Mouse (Mus musculus) CD8-positive naive resting alpha-beta T cell, adult 57 days (primary cell): ENCODE measurements around the gene Rnf181. TPM values are rescaled to one million over a fixed set of nuclear protein-coding genes. Genes with fewer than 3 reads are reported as not detected.

ENCODE experiments used
- total RNA-seq: library from RNA; stranded (reverse); gene quantifications from one replicate; pipeline ENCODE4 v1.2.4, GENCODE M21; 2023

Gene Rnf181
- 72.8 TPM for total RNA-seq

GRCm38 (mm10) chr6:72366844-72367443, at the start of gene Rnf181:
Rnf181 (minus strand) TSS chr6:72366956.

GRCm38 (mm10) chr6:72414076-72414756, 47.5 kb upstream of the Rnf181 start, which contains the start of gene Ggcx:
Ggcx (plus strand) TSS chr6:72414308.

GRCm38 (mm10) chr6:72389941-72390771, 23.4 kb upstream of the Rnf181 start, which contains the start of gene Vamp8:
Vamp8 (minus strand) TSS chr6:72390703.

GRCm38 (mm10) chr6:72380131-72380770, 13.5 kb upstream of the Rnf181 start, which contains the start of gene Vamp5:
Vamp5 (minus strand) TSS chr6:72380468.

GRCm38 (mm10) chr6:72355066-72355911, 11.5 kb downstream of the Rnf181 start, which contains the start of gene Tmem150a:
Tmem150a (plus strand) TSS chr6:72355447.

GRCm38 (mm10) chr6:72347166-72347941, 19.4 kb downstream of the Rnf181 start, which contains the start of gene 0610030E20Rik:
0610030E20Rik (plus strand) TSS chr6:72347317.

GRCm38 (mm10) chr6:72345074-72345567, 21.6 kb downstream of the Rnf181 start, which contains the start of gene Usp39:
Usp39 (minus strand) TSS chr6:72345184.

Other genes with a start within 250 kb of the Rnf181 start
- gene Atoh8, start 131.4 kb downstream of the Rnf181 start, total RNA-seq: not detected
- gene Sftpb, start 62.3 kb downstream of the Rnf181 start, total RNA-seq: not detected
- gene Usp39, start 21.8 kb downstream of the Rnf181 start, total RNA-seq: 36.6 TPM
- gene 0610030E20Rik, start 19.6 kb downstream of the Rnf181 start, total RNA-seq: 33.6 TPM
- gene Tmem150a, start 11.5 kb downstream of the Rnf181 start, total RNA-seq: 2.4 TPM
- gene Vamp5, start 13.5 kb upstream of the Rnf181 start, total RNA-seq: 9.8 TPM
- gene Vamp8, start 23.7 kb upstream of the Rnf181 start, total RNA-seq: 60.7 TPM
- gene Ggcx, start 47.4 kb upstream of the Rnf181 start, total RNA-seq: 19.6 TPM
- 238 TPM for gene Mat2a, start 72.6 kb upstream of the Rnf181 start, total RNA-seq
- not detected for gene Sh2d6, start 154.8 kb upstream of the Rnf181 start, total RNA-seq
- gene Capg, start 177.4 kb upstream of the Rnf181 start, total RNA-seq: 33.5 TPM
- gene Elmod3, start 231.5 kb upstream of the Rnf181 start, total RNA-seq: 13.2 TPM
- 5.8 TPM for gene Retsat, start 231.5 kb upstream of the Rnf181 start, total RNA-seq